Mouse (Mus musculus): ENCODE measurements around the gene Prkcq. TPM values are rescaled to one million over a fixed set of nuclear protein-coding genes. Genes with fewer than 3 reads are reported as not detected.

Gene Prkcq
- polyA plus RNA-seq, 1 experiment from 2014 or later, result 5.6 TPM

DNA sequence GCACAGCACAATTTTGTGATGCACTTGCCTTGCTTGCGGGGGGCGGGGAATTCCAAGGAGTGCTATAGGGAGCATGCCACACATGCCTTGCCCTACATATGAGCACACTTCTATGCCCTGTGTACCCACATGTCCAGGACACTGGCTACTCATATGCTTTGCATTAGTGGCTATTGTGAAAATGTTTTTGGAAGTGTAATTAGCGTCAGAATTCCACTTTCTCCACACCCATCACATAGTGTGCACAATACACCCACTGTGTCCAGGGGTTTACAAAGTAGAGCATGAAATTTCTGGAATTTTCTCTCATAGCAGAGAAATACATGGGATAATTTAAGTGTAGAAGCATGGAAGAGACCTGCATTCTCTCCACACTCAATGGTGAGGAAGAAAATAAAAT, 7.7 kb upstream of the Prkcq start:
- no peak for ATAC-seq (replicated peaks; ENCODE audit: low FRiP score, low read depth)
- WGBS, result 89% methylated on average over 3 of the region's 3 CpGs

DNA sequence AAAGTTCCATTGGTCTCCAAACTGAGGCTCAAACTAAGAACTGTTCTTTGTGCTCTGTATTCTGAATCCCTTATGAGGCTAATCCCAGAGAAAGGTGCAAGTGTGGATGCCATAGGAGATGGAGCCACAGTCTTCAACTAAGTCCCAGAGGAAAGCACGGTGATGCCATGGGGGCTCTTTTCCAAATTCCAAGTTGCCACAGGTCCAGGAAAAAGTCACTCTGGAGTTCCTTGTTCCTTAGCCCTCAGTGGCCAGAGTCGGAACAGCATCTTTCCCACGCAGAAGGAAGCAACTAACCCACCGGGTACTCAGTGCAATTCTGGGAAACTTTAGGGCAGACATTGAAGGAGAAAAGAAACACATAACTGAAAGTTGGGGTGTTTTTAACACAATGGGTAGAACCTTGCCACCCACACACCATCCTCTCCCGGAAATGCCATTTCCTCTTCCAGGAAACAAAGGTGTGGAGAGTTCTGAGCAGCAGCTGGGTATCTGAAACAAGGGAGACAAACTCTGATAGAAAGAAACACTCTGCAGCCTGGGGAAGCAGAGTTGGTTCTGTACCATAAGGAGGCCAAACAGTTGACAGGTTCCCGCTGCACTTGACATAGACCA, 2.1 kb upstream of the Prkcq start:
- Histone ChIP-seq H3K4me3 (replicated peaks; ENCODE audit: low read depth, low read length) (no peak overlapping the region), H3K4me2 (ENCODE audit: low read length) (no peak overlapping the region), H3K27me3 (ENCODE audit: insufficient read depth, low read length) (no peaks in the 10 kb centered on the region), H3K9ac (ENCODE audit: low read depth, low read length) (no peak overlapping the region), H3K4me1 (replicated peaks; ENCODE audit: insufficient read depth, low read length) (no peaks in the 10 kb centered on the region), H3K9me3 (replicated peaks; ENCODE audit: low read length) (no peaks in the 10 kb centered on the region), H3K36me3 (ENCODE audit: insufficient read depth, low read length) (no peaks in the 10 kb centered on the region), H3K27ac (no peak overlapping the region)
- ATAC-seq (replicated peaks; ENCODE audit: low FRiP score, low read depth) (no peak), DNase-seq (ENCODE audit: low spot score) (no peak)
- WGBS, result 66% methylated on average over 6 of the region's 6 CpGs
- no peak; the same call in 1 of the 2 replicates for TF ChIP-seq CTCF (IDR thresholded peaks at IDR 0.05; ENCODE audit: low read depth)

More for the DNA sequence above, 7.7 kb upstream of the Prkcq start:
- DNase-seq (ENCODE audit: low spot score), result no peak
- TF ChIP-seq CTCF (IDR thresholded peaks at IDR 0.05; ENCODE audit: low read depth), result no peak
- H3K27me3 ChIP-seq (ENCODE audit: insufficient read depth, low read length), result no peaks in the 10 kb centered on the region
- no peaks in the 10 kb centered on the region for H3K4me1 ChIP-seq (replicated peaks; ENCODE audit: insufficient read depth, low read length)
- H3K4me2 ChIP-seq (ENCODE audit: low read length), result no peak overlapping the region
- no peaks in the 10 kb centered on the region for H3K9me3 ChIP-seq (replicated peaks; ENCODE audit: low read length)
- H3K36me3 ChIP-seq (ENCODE audit: insufficient read depth, low read length), result no peaks in the 10 kb centered on the region
- no peak overlapping the region for H3K9ac ChIP-seq (ENCODE audit: low read depth, low read length)
- no peak overlapping the region for H3K27ac ChIP-seq
- no peak overlapping the region for H3K4me3 ChIP-seq (replicated peaks; ENCODE audit: low read depth, low read length)

DNA sequence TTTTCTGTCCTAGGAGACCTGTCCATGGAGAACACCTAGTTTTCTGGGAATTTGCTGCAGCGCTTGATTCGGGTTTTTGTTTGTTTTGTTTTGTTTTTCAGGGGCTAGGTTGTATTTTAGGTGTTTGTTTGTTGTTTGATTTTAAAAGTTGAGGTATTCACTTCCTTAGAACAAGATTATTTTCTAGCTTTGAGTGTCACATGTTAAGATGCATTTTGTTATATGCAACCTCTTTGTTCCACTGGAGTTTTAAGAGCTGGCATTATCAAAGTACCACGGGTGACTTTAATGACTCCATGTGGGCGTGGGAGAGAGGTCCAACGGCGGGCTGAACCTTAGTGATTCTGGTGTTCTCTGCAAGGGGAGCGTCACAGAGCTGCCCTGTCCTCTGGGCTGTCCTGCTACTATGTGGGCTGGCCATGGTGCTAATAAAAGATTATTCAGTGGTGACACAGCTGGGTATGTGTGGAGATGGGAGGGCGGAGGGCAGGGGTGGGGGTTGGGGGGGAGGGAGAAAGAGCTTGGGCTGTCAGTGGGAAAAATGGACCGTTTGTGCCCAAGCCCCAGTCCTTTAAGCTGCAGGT, 1.0 kb downstream of the Prkcq start:
- Histone ChIP-seq H3K36me3 (ENCODE audit: insufficient read depth, low read length) (no peaks in the 10 kb centered on the region), H3K9ac (ENCODE audit: low read depth, low read length) (peak overlapping the region; percentile 55; the same call in 1 of the 2 replicates), H3K27ac (peak overlapping the region; percentile 73; the same call in 1 of the 2 replicates), H3K4me2 (ENCODE audit: low read length) (peak overlapping the region; percentile 82), H3K9me3 (replicated peaks; ENCODE audit: low read length) (no peaks in the 10 kb centered on the region), H3K27me3 (ENCODE audit: insufficient read depth, low read length) (no peaks in the 10 kb centered on the region), H3K4me1 (replicated peaks; ENCODE audit: insufficient read depth, low read length) (no peaks in the 10 kb centered on the region), H3K4me3 (replicated peaks; ENCODE audit: low read depth, low read length) (peak overlapping the region; percentile 48)
- ATAC-seq (replicated peaks; ENCODE audit: low FRiP score, low read depth), result peak; percentile 73
- peak; percentile 25 for DNase-seq (ENCODE audit: low spot score)
- WGBS, result 9% methylated on average over 9 of the region's 9 CpGs
- no peak for TF ChIP-seq CTCF (IDR thresholded peaks at IDR 0.05; ENCODE audit: low read depth)

DNA sequence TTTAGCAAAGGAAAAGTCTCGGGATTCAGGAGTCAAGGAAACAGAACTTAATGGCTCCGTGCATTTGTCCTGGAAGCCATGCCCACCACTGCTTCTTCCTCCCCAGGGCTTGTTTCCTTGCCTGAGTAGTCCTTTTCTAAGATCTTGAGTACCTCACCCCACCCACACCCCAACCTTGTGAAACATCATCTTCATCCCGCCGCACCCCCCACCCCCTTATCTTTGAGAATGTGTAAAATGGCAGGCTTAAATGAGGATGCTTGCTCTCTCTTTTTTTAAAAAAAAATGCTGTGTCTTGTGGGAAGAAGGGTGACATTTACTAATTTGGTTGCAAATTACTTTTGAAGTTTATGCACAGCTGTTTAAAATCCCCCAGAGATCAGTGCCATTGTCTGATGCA, 1.6 kb downstream of the Prkcq start:
- no peaks in the 10 kb centered on the region for H3K36me3 ChIP-seq (ENCODE audit: insufficient read depth, low read length)
- H3K4me3 ChIP-seq (replicated peaks; ENCODE audit: low read depth, low read length), result no peak overlapping the region
- no peak overlapping the region for H3K9ac ChIP-seq (ENCODE audit: low read depth, low read length)
- H3K27ac ChIP-seq, result no peak overlapping the region
- WGBS, result 56% methylated on average over 4 of the region's 4 CpGs
- no peaks in the 10 kb centered on the region for H3K4me1 ChIP-seq (replicated peaks; ENCODE audit: insufficient read depth, low read length)
- H3K9me3 ChIP-seq (replicated peaks; ENCODE audit: low read length), result no peaks in the 10 kb centered on the region
- peak overlapping the region; percentile 82; the same call in 1 of the 2 replicates for H3K4me2 ChIP-seq (ENCODE audit: low read length)
- ATAC-seq (replicated peaks; ENCODE audit: low FRiP score, low read depth), result no peak
- no peak for TF ChIP-seq CTCF (IDR thresholded peaks at IDR 0.05; ENCODE audit: low read depth)
- H3K27me3 ChIP-seq (ENCODE audit: insufficient read depth, low read length), result no peaks in the 10 kb centered on the region
- no peak for DNase-seq (ENCODE audit: low spot score)

DNA sequence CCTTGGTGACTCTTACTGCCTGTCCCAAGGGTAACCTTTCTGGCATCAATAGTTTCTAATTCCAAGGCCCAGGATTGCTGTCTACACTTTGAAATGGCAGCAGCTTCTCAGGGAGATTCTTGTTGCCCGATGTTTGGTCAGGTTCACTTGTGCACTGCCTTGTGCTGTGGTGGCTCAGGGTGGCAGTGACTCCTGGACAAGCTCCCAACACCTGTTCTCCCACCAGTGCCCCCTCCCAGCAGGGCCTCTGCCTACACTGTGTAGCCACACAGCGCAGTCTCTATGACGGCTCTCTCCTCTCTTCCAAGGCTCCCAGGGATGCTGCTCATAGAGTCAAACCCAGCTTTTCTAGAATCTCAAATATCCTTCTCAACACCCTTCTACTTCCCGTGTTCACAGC, 2.2 kb downstream of the Prkcq start:
- H3K27ac ChIP-seq, result no peak overlapping the region
- no peaks in the 10 kb centered on the region for H3K27me3 ChIP-seq (ENCODE audit: insufficient read depth, low read length)
- WGBS, result 89% methylated on average over 4 of the region's 4 CpGs
- ATAC-seq (replicated peaks; ENCODE audit: low FRiP score, low read depth) (no peak), DNase-seq (ENCODE audit: low spot score) (no peak)
- H3K4me3 ChIP-seq (replicated peaks; ENCODE audit: low read depth, low read length), result no peak overlapping the region
- no peaks in the 10 kb centered on the region for H3K36me3 ChIP-seq (ENCODE audit: insufficient read depth, low read length)
- no peak overlapping the region for H3K9ac ChIP-seq (ENCODE audit: low read depth, low read length)
- H3K4me2 ChIP-seq (ENCODE audit: low read length), result no peak overlapping the region
- no peaks in the 10 kb centered on the region for H3K4me1 ChIP-seq (replicated peaks; ENCODE audit: insufficient read depth, low read length)
- no peak for TF ChIP-seq CTCF (IDR thresholded peaks at IDR 0.05; ENCODE audit: low read depth)
- H3K9me3 ChIP-seq (replicated peaks; ENCODE audit: low read length), result no peaks in the 10 kb centered on the region

DNA sequence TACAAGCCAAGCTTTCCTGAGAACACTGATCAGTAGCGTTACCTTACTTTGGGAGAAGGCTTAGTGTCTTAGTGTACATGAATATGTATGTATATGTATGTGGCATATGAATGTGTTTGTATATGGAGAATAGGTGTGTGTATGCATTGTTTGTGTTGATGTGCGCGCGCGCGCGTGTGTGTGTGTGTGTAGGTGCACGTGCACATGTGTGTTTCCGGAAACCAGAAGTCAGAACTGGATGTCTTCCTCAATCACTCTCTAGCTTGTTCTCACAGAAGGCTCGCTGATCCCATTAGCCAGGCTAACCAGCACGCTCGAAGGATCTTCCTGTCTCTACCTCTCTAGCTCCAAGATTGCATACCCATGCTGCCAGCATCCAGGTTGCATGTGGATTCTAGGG, 6.0 kb downstream of the Prkcq start:
- Histone ChIP-seq H3K4me1 (replicated peaks; ENCODE audit: insufficient read depth, low read length) (no peaks in the 10 kb centered on the region), H3K9ac (ENCODE audit: low read depth, low read length) (no peak overlapping the region), H3K4me2 (ENCODE audit: low read length) (no peak overlapping the region), H3K27me3 (ENCODE audit: insufficient read depth, low read length) (no peaks in the 10 kb centered on the region), H3K4me3 (replicated peaks; ENCODE audit: low read depth, low read length) (no peak overlapping the region), H3K36me3 (ENCODE audit: insufficient read depth, low read length) (no peaks in the 10 kb centered on the region), H3K27ac (no peak overlapping the region), H3K9me3 (replicated peaks; ENCODE audit: low read length) (no peaks in the 10 kb centered on the region)
- DNase-seq (ENCODE audit: low spot score), result no peak
- ATAC-seq (replicated peaks; ENCODE audit: low FRiP score, low read depth), result no peak
- no peak for TF ChIP-seq CTCF (IDR thresholded peaks at IDR 0.05; ENCODE audit: low read depth)
- WGBS, result 94% methylated on average over 12 of the region's 12 CpGs

Data from kidney, postnatal 0 days (tissue).